Mouse (Mus musculus): ENCODE data around the gene Gpatch1.

DNA sequence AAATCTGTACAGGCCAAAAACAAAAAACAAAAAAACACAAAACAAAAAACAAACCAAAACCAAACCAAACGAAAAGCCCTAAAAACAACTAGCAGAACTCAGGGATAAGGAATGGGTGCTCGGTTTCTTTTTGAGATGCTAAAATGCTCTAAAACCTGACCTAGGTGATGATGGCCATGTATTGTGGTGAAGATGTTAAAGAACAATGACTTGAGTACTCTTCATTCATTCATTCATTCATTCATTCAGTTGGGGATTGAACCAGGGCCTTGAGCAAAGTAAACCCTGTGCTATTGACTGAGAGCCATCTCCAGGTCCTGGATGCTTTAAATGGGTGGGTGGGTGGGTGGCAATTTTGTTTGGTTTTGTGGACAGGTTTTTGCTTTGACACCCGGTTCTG is 32.9 kb upstream of the Gpatch1 start:
- no peak for TF ChIP-seq CTCF (IDR thresholded peaks at IDR 0.05; ENCODE audit: low read depth)
- TF ChIP-seq EP300 (IDR thresholded peaks at IDR 0.05; ENCODE audit: low read depth), result no peak

All from liver, embryonic 14.5 days (tissue).